Mouse (Mus musculus): ENCODE data around the gene Fam205c.
"Not testable (repeated sequence)": the region's sequence is repeated elsewhere in the genome, so short reads cannot be mapped to it uniquely, and the experiment has no call there.

The Fam205c gene

GRCm38 (mm10) chr4:42876586-42877291 lies 2.7 kb upstream of the Fam205c start:
- DNase-seq: peak; percentile 32

- DNase-seq: peak; percentile 14
These were observed 1.1 kb downstream of the Fam205c start for GRCm38 (mm10) chr4:42872746-42873435.

- DNase-seq: no peak
These were observed 1.9 kb downstream of the Fam205c start for GRCm38 (mm10) chr4:42872151-42872550.

- DNase-seq: no peak
These were observed 3.3 kb downstream of the Fam205c start for GRCm38 (mm10) chr4:42870748-42871147.

- DNase-seq: no peak
These were observed 5.8 kb downstream of the Fam205c start for GRCm38 (mm10) chr4:42868193-42868592.

- no peak for DNase-seq
These were observed 6.6 kb downstream of the Fam205c start for GRCm38 (mm10) chr4:42867390-42867789.

GRCm38 (mm10) chr4:42863487-42863886 lies 10.5 kb downstream of the Fam205c start:
- not testable (repeated sequence) for DNase-seq

- DNase-seq: not testable (repeated sequence)
These were observed 13.6 kb downstream of the Fam205c start for GRCm38 (mm10) chr4:42860483-42860882.

- DNase-seq: not testable (repeated sequence)
These were observed 17.4 kb downstream of the Fam205c start, which contains the start of gene Gm12394 for GRCm38 (mm10) chr4:42856671-42857070. Gene Gm12394 (minus strand): TSS chr4:42856771.

GRCm38 (mm10) chr4:42853788-42854187 lies 20.2 kb downstream of the Fam205c start, which contains the start of gene Fam205a1:
Gene Fam205a1 (minus strand): TSS chr4:42853888.
- DNase-seq: not testable (repeated sequence)
